Mouse (Mus musculus) olfactory bulb, adult 2 months (tissue): ENCODE measurements around the gene Fopnl. TPM values are rescaled to one million over a fixed set of nuclear protein-coding genes. Genes with fewer than 3 reads are reported as not detected.

Source experiments
- H3K27ac ChIP-seq: fragments of 200-500 bp; 2 replicates; pipeline ENCODE4 v1.5.1; 2012; ENCODE audit warnings: low read depth, low read length; ENCODE audit not compliant: insufficient read depth
- H3K4me1 ChIP-seq: fragments of 200-500 bp; 2 replicates; pipeline ENCODE4 v1.6.1; 2012; ENCODE audit warnings: low read length; ENCODE audit not compliant: control insufficient read depth, insufficient read depth
- H3K4me3 ChIP-seq: fragments of 200-500 bp; 2 replicates; pipeline ENCODE4 v1.5.1; 2012; ENCODE audit warnings: mild to moderate bottlenecking, low read depth, low read length, moderate library complexity; ENCODE audit not compliant: insufficient read depth
- CTCF ChIP-seq: fragments of 200-500 bp; IDR thresholded peaks from 2 replicates; pipeline ENCODE4 v1.5.1; 2012; ENCODE audit warnings: low read depth, mild to moderate bottlenecking, low read length, moderate library complexity; ENCODE audit not compliant: insufficient read depth
- POLR2A ChIP-seq: fragments of 200-500 bp; IDR thresholded peaks from 2 replicates; pipeline ENCODE4 v1.6.1; 2012; ENCODE audit warnings: mild to moderate bottlenecking, low read depth, low read length, moderate library complexity; ENCODE audit not compliant: insufficient read depth
- WGBS: fragments of 180-500 bp; shearing (Covaris S2); methylation state at CpG from one replicate; pipeline ENCODE4 v1.1.7; 2018; 5-methylcytosine and 5-hydroxymethylcytosine counted together
- polyA plus RNA-seq: library from polyadenylated mRNA; stranded (reverse); fragments of >200 nt; gene quantifications from 2 replicates; pipeline ENCODE4 v1.2.4, GENCODE M21; 2012; ENCODE audit warnings: low replicate concordance; ENCODE audit not compliant: missing spikeins, insufficient read depth, insufficient read length

The Fopnl gene
- polyA plus RNA-seq: not detected in 2 replicates

DNA sequence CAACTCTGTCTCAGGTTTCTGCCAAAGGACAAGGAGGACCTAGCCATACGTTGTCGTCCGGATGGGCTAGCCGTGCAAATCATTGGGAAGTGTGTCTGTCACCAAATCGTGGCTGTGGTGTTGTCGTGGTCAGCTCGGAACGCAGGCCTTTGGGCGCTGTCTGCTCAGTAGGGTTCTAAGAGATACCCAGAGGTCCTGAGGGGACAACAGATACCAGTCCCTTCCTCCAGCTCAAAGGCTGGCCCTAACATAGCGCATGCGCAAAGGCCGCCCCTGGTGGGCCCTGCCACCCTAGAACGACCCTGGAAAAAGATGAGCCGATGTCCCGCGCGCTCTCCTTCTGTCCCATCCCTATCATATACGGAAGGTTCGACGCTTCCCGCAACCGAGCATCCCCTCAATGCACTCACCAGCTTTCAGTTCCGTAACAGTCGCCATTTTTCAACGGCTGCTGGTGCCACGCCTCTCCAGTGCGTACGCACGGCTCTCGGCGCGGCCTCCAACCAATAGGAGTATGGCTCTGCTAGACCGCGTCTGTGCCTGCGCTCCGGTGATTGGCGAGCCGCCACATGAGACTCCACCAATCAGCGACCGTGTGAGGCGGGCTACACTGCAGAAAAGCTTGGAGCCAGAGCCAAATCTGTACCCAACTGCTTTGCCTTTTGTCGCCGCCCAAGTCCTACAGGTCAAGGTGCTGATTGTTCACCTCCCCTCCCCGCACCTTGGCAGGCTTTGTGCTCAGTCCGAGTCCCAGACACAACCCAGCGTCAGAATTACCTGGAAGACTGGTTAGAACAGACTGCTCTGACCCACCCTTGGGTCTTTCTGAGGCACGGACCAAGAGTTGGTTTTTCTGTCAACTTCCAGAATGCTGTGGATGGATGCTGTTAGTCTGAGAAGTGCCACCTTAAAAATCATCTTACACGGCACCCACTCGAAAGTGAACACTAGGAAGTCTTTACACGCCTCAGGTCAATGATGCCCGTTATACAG, at the start of gene Fopnl:
TSS of gene Fopnl (minus strand) at position 522 of the 993 bp plus-strand sequence.
- WGBS: 2% methylated on average over 51 of the region's 51 CpGs
- peak within 1 kb of the TSS; percentile 85 for H3K27ac ChIP-seq
- peaks cover 3% of the 10 kb centered on the region; the same call in 1 of the 2 replicates for H3K4me1 ChIP-seq
- peak within 1 kb of the TSS; percentile 66 for H3K4me3 ChIP-seq
- TF ChIP-seq CTCF: 0 out of 2 replicates have a peak, but pooled peaks have one; percentile 28
- TF ChIP-seq POLR2A: peak; percentile 80

DNA sequence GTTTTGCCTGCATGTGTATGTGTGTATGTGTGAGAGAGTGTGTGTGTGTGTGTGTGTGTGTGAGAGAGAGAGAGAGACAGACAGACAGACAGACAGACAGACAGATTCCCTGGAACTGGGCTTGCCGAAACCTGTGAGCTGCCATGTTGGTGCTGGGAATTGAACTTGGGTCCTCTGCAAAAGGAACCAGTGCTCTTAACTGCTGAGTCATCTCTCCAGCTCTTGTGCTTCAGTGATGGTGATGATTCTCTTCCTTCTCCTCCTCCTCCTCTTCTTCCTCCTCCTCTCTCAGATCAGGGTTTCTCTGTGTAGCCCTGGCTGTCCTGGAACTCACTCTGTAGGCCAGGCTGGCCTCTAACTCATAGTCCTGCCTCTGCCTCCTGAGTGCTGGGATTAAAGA, 48.8 kb upstream of the Fopnl start:
- H3K4me3 ChIP-seq: no peak overlapping the region
- no peak overlapping the region for H3K27ac ChIP-seq
- H3K4me1 ChIP-seq: peaks cover 11% of the 10 kb centered on the region; the same call in 1 of the 2 replicates
- 100% methylated on average over 1 of the region's 1 CpGs for WGBS
- TF ChIP-seq POLR2A (no peak), CTCF (no peak)

DNA sequence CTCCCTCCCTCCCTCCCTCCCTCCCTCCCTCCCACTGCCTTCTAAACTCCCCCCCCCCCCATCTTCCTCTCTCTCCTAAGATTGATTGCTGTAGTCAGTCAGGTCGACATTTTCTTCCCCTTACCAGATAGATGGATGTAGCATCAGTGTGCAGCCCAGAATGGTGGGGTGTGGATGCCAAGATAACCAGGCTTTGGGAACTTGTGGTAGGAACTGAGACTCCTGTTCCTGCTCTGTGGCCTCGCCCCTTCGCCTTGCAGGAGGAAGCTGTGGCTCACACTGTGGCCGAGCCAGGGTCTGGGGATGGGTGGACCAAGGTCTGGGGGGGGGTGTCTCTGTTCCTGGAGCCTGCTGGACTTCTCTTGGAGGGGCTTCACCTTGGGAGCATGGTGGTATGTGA, 48.3 kb upstream of the Fopnl start:
- WGBS: 77% methylated on average over 4 of the region's 4 CpGs
- Histone ChIP-seq H3K4me1 (peaks cover 11% of the 10 kb centered on the region; the same call in 1 of the 2 replicates), H3K27ac (no peak overlapping the region), H3K4me3 (no peak overlapping the region)
- no peak for TF ChIP-seq POLR2A
- no peak for TF ChIP-seq CTCF

DNA sequence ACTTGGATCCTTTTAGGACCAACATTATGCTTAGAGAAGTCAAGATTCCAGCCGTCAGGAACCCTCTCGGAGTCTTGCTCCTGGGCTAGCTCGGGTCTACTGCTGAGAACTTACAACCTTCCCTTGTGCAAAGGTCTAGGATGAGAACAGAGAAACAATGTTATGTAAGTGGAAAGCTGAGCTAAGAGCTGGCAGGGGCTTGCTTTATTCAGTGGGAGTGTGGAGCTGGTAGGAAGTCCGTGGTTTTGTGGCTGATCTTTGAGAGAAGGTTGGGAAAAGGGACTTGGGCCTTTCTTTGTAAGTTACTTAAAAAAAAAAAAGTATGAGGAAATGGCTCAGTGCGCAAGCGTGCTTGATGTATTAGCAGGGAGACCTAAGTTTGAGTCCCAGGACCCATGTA, 46.9 kb upstream of the Fopnl start:
- Histone ChIP-seq H3K27ac (no peak overlapping the region), H3K4me3 (no peak overlapping the region), H3K4me1 (peaks cover 8% of the 10 kb centered on the region; the same call in 1 of the 2 replicates)
- WGBS: 79% methylated on average over 6 of the region's 6 CpGs
- TF ChIP-seq CTCF (no peak), POLR2A (no peak)

DNA sequence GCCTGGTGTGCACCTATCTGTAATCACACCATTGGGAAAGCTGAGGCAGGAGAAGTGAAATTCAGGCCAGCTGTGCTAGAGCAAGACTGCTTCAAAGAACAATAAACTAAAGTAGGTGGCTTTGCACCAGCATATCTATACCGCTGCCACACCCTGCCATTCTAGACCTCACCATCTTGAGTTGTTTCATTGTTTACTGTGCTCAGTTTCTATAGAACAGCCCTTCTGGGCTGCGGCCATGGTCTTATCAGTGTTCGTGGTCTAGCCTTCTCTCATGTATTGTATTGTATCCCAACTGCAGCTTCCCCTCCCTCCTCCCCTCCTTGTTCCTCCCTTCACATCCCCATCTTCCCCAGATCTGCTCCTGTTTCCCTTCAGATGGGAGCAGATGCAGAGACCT, 46.3 kb upstream of the Fopnl start:
- Histone ChIP-seq H3K4me3 (no peak overlapping the region), H3K4me1 (peaks cover 8% of the 10 kb centered on the region; the same call in 1 of the 2 replicates), H3K27ac (no peak overlapping the region)
- WGBS: 97% methylated on average over 3 of the region's 3 CpGs
- no peak for TF ChIP-seq POLR2A
- TF ChIP-seq CTCF: no peak

DNA sequence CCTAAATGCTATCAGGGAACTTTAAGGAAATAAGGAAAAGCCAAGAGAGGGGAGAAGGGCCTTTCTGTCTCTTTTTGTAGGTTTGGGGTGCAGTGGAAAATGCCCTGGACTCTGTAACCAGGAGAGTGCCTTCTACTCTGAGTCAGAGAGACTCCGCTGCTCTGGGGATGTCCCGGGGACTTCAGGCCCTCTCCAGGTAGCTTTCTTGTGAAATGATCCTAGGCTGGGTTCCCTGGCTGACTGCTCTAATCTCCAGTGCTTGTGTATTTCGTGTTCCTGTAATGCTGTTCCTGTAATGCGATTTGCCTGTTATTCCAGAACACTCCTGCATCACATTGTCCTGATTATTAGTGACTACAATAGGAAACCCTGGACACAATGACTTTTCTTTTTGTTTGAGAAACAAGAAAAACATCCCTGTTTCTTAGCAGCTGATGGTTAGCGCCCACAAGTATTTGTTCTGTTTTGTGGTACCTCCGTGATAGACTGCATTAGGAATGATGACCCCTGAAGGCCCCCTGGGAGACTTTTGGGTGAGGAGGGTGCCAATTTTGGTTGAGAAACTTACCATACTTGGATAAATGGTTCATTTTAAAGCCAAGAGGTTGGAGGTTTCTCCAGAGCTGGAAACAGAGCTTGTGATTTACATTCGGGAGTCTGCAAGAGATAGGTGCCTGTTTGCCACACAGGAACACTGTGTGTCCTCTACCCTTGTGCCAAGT, 45.1 kb upstream of the Fopnl start:
- TF ChIP-seq POLR2A (no peak), CTCF (no peak)
- Histone ChIP-seq H3K4me3 (peak overlapping the region; percentile 84), H3K27ac (peak overlapping the region; percentile 38; the same call in 1 of the 2 replicates), H3K4me1 (peaks cover 8% of the 10 kb centered on the region; the same call in 1 of the 2 replicates)
- WGBS: 23% methylated on average over 7 of the region's 7 CpGs

DNA sequence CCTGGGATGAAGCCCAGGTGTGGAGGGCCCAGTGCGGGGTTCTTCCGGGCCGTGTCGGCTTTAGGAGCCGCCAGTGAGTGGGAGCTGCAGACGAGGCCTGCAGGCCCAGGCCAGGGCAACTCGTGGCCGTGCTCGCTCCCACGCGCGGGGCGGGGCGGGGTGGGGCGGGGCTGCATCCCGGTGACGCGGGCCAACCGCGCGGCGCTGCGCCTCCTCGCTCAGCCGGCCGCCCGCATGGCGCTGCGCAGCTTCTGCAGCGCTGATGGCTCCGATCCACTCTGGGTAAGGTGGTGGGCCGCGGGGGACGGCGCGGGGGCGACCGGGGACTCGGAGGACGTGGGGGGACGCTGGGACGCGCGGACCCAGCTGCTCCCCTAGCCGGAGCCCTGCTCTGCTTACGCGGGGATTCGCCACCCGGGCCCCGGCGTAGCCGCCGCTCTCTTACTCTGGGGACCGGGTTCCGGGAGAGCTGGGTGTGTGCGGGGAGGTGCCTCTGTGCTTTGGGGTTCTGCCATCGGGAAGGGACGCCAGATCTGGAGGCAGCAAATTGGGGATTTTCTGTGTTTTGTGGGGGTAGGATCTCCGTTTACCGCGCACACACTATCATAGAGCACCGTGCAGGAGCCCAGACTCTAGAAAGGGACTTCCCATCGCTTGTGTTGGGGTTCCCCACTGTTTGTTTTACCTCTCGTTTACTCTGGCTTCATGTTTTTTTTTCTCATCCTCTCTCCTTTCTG, 44.3 kb upstream of the Fopnl start, which contains the start of gene Abcc1:
TSS of gene Abcc1 (plus strand) at position 197 of the 737 bp plus-strand sequence.
- under 1% methylated on average over 64 of the region's 64 CpGs for WGBS
- peak within 1 kb of the TSS; percentile 74 for H3K27ac ChIP-seq
- H3K4me1 ChIP-seq: peaks cover 8% of the 10 kb centered on the region; the same call in 1 of the 2 replicates
- TF ChIP-seq POLR2A (peak; percentile 88), CTCF (no peak)
- H3K4me3 ChIP-seq: peak within 1 kb of the TSS; percentile 84

DNA sequence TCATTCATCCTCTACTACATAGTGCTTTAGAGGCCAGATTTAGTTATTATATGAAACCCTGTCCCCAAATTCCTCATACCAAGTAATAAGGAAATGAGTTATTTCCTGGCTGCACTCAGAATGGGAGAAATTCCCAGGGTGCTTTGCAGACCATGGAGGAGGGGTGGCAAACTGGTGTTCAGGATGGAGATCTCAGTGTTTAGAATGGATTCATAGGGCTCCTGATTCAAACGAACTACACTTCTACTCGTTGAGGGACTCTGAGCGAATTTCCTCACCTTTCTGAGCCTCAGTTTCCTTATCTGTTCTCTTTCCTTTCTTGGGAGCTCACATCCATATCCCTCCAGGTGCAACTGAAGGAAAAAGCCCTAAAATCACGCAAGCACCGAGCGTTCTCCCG, 43.7 kb upstream of the Fopnl start:
- TF ChIP-seq CTCF (no peak), POLR2A (no peak)
- 4% methylated on average over 7 of the region's 7 CpGs for WGBS
- H3K4me1 ChIP-seq: peaks cover 8% of the 10 kb centered on the region; the same call in 1 of the 2 replicates

More for the DNA sequence above, 43.7 kb upstream of the Fopnl start:
- H3K4me3 ChIP-seq: peak overlapping the region; percentile 84
- H3K27ac ChIP-seq: peak overlapping the region; percentile 74
